Mouse (Mus musculus) midbrain, postnatal 0 days (tissue): ENCODE measurements around the gene Rflnb. TPM values are rescaled to one million over a fixed set of nuclear protein-coding genes. Genes with fewer than 3 reads are reported as not detected.

Experiments used
- ATAC-seq: fragments of 200-750 bp; cut with Nextera tagmentation; 2 replicates; pipeline ENCODE4 v1.8.0; 2017; ENCODE audit warnings: moderate number of reproducible peaks, mild to moderate bottlenecking, moderate TSS enrichment, moderate library complexity; ENCODE audit not compliant: low FRiP score
- DNase-seq: peaks from one replicate; pipeline ENCODE4 v3.0.0-alpha.2; 2015; ENCODE audit warnings: low spot score
- H3K27ac ChIP-seq: fragments of 300-500 bp; sonication (generic); 2 replicates; pipeline ENCODE4 v1.5.1; 2014; ENCODE audit warnings: low read depth, mild to moderate bottlenecking, low read length, mixed read lengths
- H3K27me3 ChIP-seq: fragments of 300-500 bp; sonication (generic); 2 replicates; pipeline ENCODE4 v1.6.1; 2014; ENCODE audit warnings: low read length, control low read depth, mixed read lengths; ENCODE audit not compliant: insufficient read depth
- H3K36me3 ChIP-seq: fragments of 300-500 bp; sonication (generic); 2 replicates; pipeline ENCODE4 v1.6.1; 2014; ENCODE audit warnings: low read length, control low read depth, mixed read lengths; ENCODE audit not compliant: insufficient read depth
- H3K4me1 ChIP-seq: fragments of 300-500 bp; sonication (generic); 2 replicates; pipeline ENCODE4 v1.6.1; 2014; ENCODE audit warnings: mild to moderate bottlenecking, control low read depth, antibody characterized with exemption, low read length, mixed read lengths; ENCODE audit not compliant: insufficient read depth
- H3K4me2 ChIP-seq: fragments of 300-500 bp; sonication (generic); 2 replicates; pipeline ENCODE4 v1.6.1; 2014; ENCODE audit warnings: low read depth, mild to moderate bottlenecking, low read length, mixed read lengths; ENCODE audit not compliant: poor library complexity, severe bottlenecking
- H3K4me3 ChIP-seq: fragments of 300-500 bp; sonication (generic); 2 replicates; pipeline ENCODE4 v1.5.1; 2014; ENCODE audit warnings: low read depth, mild to moderate bottlenecking, low read length, moderate library complexity
- H3K9ac ChIP-seq: fragments of 300-500 bp; sonication (generic); replicated peaks from 2 replicates; pipeline ENCODE4 v1.6.1; 2014; ENCODE audit warnings: mild to moderate bottlenecking, low read length, moderate library complexity, mixed read lengths; ENCODE audit not compliant: poor library complexity, severe bottlenecking
- H3K9me3 ChIP-seq: fragments of 300-500 bp; sonication (generic); 2 replicates; pipeline ENCODE4 v1.6.1; 2016; ENCODE audit warnings: low read length, control low read depth
- CTCF ChIP-seq: IDR thresholded peaks from 2 replicates; pipeline ENCODE4 v1.5.1; 2016; ENCODE audit warnings: antibody characterized with exemption, mild to moderate bottlenecking
- WGBS: fragments of 180-500 bp; shearing (Covaris S2); extraction: QIAGEN DNeasy Blood & Tissue Kit; methylation state at CpG from one replicate; pipeline ENCODE4 v1.1.7; 2014; 5-methylcytosine and 5-hydroxymethylcytosine counted together
- polyA plus RNA-seq: library from polyadenylated mRNA; unstranded; fragments of >200 nt; fragmentation: Nextera tagmentation; extraction: Ambion mirVana; gene quantifications from 2 replicates; pipeline ENCODE4 v1.2.1, GENCODE M21; 2015
- total RNA-seq: library from RNA; depleted of rRNA; stranded (reverse); fragments of >200 nt; gene quantifications from 2 replicates; pipeline ENCODE4 v1.2.3, GENCODE M21; 2014

The Rflnb gene
- total and polyA plus RNA-seq, 2 experiments from 2014 or later = 16.3 to 16.7 TPM

- TF ChIP-seq CTCF = no peak
- H3K27ac ChIP-seq = no peak overlapping the region
- no peaks in the 10 kb centered on the region for H3K9me3 ChIP-seq
- 37% methylated on average over 5 of the region's 5 CpGs for WGBS
- H3K36me3 ChIP-seq = peaks cover 7% of the 10 kb centered on the region
- H3K4me3 ChIP-seq = no peak overlapping the region
- no peak overlapping the region for H3K4me2 ChIP-seq
- H3K9ac ChIP-seq = no peak overlapping the region
- DNase-seq = no peak
- H3K27me3 ChIP-seq = no peaks in the 10 kb centered on the region
- H3K4me1 ChIP-seq = no peaks in the 10 kb centered on the region
- no peak for ATAC-seq
Measured at GRCm38 (mm10) chr11:76050967-76051512, 23.5 kb upstream of the Rflnb start.

GRCm38 (mm10) chr11:76050509-76050908 lies 22.9 kb upstream of the Rflnb start:
- Histone ChIP-seq H3K27me3 (no peaks in the 10 kb centered on the region), H3K4me2 (no peak overlapping the region), H3K9me3 (no peaks in the 10 kb centered on the region), H3K4me1 (no peaks in the 10 kb centered on the region), H3K36me3 (peaks cover 7% of the 10 kb centered on the region), H3K27ac (no peak overlapping the region), H3K9ac (no peak overlapping the region), H3K4me3 (no peak overlapping the region)
- no peak for DNase-seq
- WGBS = 37% methylated on average over 3 of the region's 3 CpGs
- no peak for TF ChIP-seq CTCF
- ATAC-seq = no peak

- ATAC-seq (no peak), DNase-seq (no peak)
- Histone ChIP-seq H3K36me3 (peaks cover 7% of the 10 kb centered on the region), H3K4me3 (no peak overlapping the region), H3K4me1 (no peaks in the 10 kb centered on the region), H3K4me2 (no peak overlapping the region), H3K27ac (no peak overlapping the region), H3K9me3 (no peaks in the 10 kb centered on the region), H3K9ac (no peak overlapping the region), H3K27me3 (no peaks in the 10 kb centered on the region)
- WGBS = 84% methylated on average over 6 of the region's 6 CpGs
- no peak for TF ChIP-seq CTCF
Measured at GRCm38 (mm10) chr11:76045367-76045766, 17.8 kb upstream of the Rflnb start.

GRCm38 (mm10) chr11:76044468-76044867 lies 16.9 kb upstream of the Rflnb start:
- H3K27ac ChIP-seq = no peak overlapping the region
- no peaks in the 10 kb centered on the region for H3K4me1 ChIP-seq
- 77% methylated on average over 6 of the region's 6 CpGs for WGBS
- no peak for TF ChIP-seq CTCF
- no peaks in the 10 kb centered on the region for H3K27me3 ChIP-seq
- no peak for ATAC-seq
- H3K9me3 ChIP-seq = no peaks in the 10 kb centered on the region
- no peak overlapping the region for H3K9ac ChIP-seq
- DNase-seq = peak; percentile 41
- H3K4me2 ChIP-seq = no peak overlapping the region
- peaks cover 7% of the 10 kb centered on the region for H3K36me3 ChIP-seq
- no peak overlapping the region for H3K4me3 ChIP-seq

GRCm38 (mm10) chr11:76042882-76043281 lies 15.3 kb upstream of the Rflnb start:
- DNase-seq (no peak), ATAC-seq (no peak)
- no peak for TF ChIP-seq CTCF
- Histone ChIP-seq H3K4me2 (no peak overlapping the region), H3K9me3 (no peaks in the 10 kb centered on the region), H3K4me3 (no peak overlapping the region), H3K4me1 (no peaks in the 10 kb centered on the region), H3K9ac (no peak overlapping the region), H3K27ac (no peak overlapping the region), H3K27me3 (no peaks in the 10 kb centered on the region), H3K36me3 (peaks cover 7% of the 10 kb centered on the region; the same call in 1 of the 2 replicates)
- 44% methylated on average over 5 of the region's 5 CpGs for WGBS

- no peak overlapping the region for H3K9ac ChIP-seq
Measured at GRCm38 (mm10) chr11:76042041-76042638, 14.6 kb upstream of the Rflnb start.

More at GRCm38 (mm10) chr11:76042041-76042638, 14.6 kb upstream of the Rflnb start:
- Histone ChIP-seq H3K4me1 (no peaks in the 10 kb centered on the region), H3K4me3 (no peak overlapping the region), H3K4me2 (no peak overlapping the region), H3K27me3 (no peaks in the 10 kb centered on the region), H3K27ac (no peak overlapping the region), H3K36me3 (peaks cover 5% of the 10 kb centered on the region; the same call in 1 of the 2 replicates), H3K9me3 (no peaks in the 10 kb centered on the region)
- ATAC-seq (no peak), DNase-seq (no peak)
- WGBS = 64% methylated on average over 10 of the region's 10 CpGs
- TF ChIP-seq CTCF = no peak
